Mouse (Mus musculus): ENCODE data around the gene Me3. TPM values are rescaled to one million over a fixed set of nuclear protein-coding genes. Genes with fewer than 3 reads are reported as not detected.

The Me3 gene
- total and polyA plus RNA-seq, 3 experiments, result 107 to 140 (median 119) TPM

DNA sequence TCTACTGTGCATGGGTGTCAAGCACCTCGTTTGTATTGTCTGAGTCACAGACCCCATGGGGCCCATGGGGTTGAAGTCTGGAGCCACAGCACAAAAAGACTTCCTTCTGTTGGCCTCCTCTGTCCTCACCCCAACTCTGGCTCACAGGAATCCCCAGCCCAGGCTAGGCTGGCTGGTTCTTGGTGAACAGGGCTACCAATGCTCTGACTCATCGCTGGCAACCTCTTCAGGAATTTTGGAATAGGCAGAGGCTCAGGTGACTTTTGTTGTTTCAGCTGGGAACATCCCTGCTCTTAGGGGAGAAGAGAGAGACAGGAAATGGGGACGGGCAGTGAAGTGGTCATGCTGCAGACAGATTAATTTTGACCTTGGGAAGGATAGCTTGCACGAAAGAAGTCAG is 205.6 kb downstream of the Me3 start:
- TF ChIP-seq EP300 (IDR thresholded peaks at IDR 0.05; ENCODE audit: insufficient read depth, low read depth, low read length) (no peak), CTCF (IDR thresholded peaks at IDR 0.05) (no peak), POLR2A (IDR thresholded peaks at IDR 0.05; ENCODE audit: insufficient read depth, low read depth, low read length) (no peak)
- Histone ChIP-seq H3K4me1 (ENCODE audit: control insufficient read depth, insufficient read depth, low read length) (peaks cover 3% of the 10 kb centered on the region), H3K79me2 (replicated peaks; ENCODE audit: control insufficient read depth, insufficient read depth, low read length) (no peaks in the 10 kb centered on the region), H3K4me3 (no peak overlapping the region), H3K27ac (no peak overlapping the region), H3K9ac (ENCODE audit: low read depth, low read length) (no peak overlapping the region), H3K27me3 (ENCODE audit: control insufficient read depth, insufficient read depth, low read length) (no peaks in the 10 kb centered on the region), H3K36me3 (ENCODE audit: control insufficient read depth, insufficient read depth, low read length) (no peaks in the 10 kb centered on the region)
- intact Hi-C loops (cut with DNase I), result no loop called here
- DNase-seq, result peak in 1 of 2 experiments; percentile 64
- WGBS, result 28% methylated on average over 4 of the region's 4 CpGs

GRCm38 (mm10) chr7:89839721-89840120 is 207.5 kb downstream of the Me3 start:
- DNase-seq, result no peak
- H3K4me3 ChIP-seq, result no peak overlapping the region
- no peak overlapping the region for H3K27ac ChIP-seq
- H3K36me3 ChIP-seq (ENCODE audit: control insufficient read depth, insufficient read depth, low read length), result no peaks in the 10 kb centered on the region
- peaks cover 3% of the 10 kb centered on the region for H3K4me1 ChIP-seq (ENCODE audit: control insufficient read depth, insufficient read depth, low read length)
- no peaks in the 10 kb centered on the region for H3K79me2 ChIP-seq (replicated peaks; ENCODE audit: control insufficient read depth, insufficient read depth, low read length)
- no peak overlapping the region for H3K9ac ChIP-seq (ENCODE audit: low read depth, low read length)
- 52% methylated on average over 8 of the region's 8 CpGs for WGBS
- TF ChIP-seq CTCF (IDR thresholded peaks at IDR 0.05) (no peak), EP300 (IDR thresholded peaks at IDR 0.05; ENCODE audit: insufficient read depth, low read depth, low read length) (no peak), POLR2A (IDR thresholded peaks at IDR 0.05; ENCODE audit: insufficient read depth, low read depth, low read length) (no peak)
- no peaks in the 10 kb centered on the region for H3K27me3 ChIP-seq (ENCODE audit: control insufficient read depth, insufficient read depth, low read length)
- intact Hi-C loops (cut with DNase I), result no loop called here

GRCm38 (mm10) chr7:89841670-89842403 is 209.6 kb downstream of the Me3 start:
- Histone ChIP-seq H3K4me3 (no peak overlapping the region), H3K27ac (no peak overlapping the region), H3K4me1 (ENCODE audit: control insufficient read depth, insufficient read depth, low read length) (peaks cover 5% of the 10 kb centered on the region), H3K79me2 (replicated peaks; ENCODE audit: control insufficient read depth, insufficient read depth, low read length) (no peaks in the 10 kb centered on the region), H3K9ac (ENCODE audit: low read depth, low read length) (no peak overlapping the region), H3K27me3 (ENCODE audit: control insufficient read depth, insufficient read depth, low read length) (no peaks in the 10 kb centered on the region), H3K36me3 (ENCODE audit: control insufficient read depth, insufficient read depth, low read length) (no peaks in the 10 kb centered on the region)
- WGBS, result 29% methylated on average over 15 of the region's 15 CpGs
- intact Hi-C loops (cut with DNase I), result loop anchor here (1.0 kb wide), 2 partner anchors 342 to 366 kb away; no protein-coding TSS in a partner anchor
- DNase-seq, result peak; percentile 75 to 81
- TF ChIP-seq CTCF (IDR thresholded peaks at IDR 0.05), result peak; percentile 94
- TF ChIP-seq EP300 (IDR thresholded peaks at IDR 0.05; ENCODE audit: insufficient read depth, low read depth, low read length), result no peak

GRCm38 (mm10) chr7:89842404-89842715 is 210.2 kb downstream of the Me3 start:
- Histone ChIP-seq H3K27me3 (ENCODE audit: control insufficient read depth, insufficient read depth, low read length) (no peaks in the 10 kb centered on the region), H3K36me3 (ENCODE audit: control insufficient read depth, insufficient read depth, low read length) (no peaks in the 10 kb centered on the region), H3K4me3 (no peak overlapping the region), H3K27ac (no peak overlapping the region), H3K9ac (ENCODE audit: low read depth, low read length) (no peak overlapping the region), H3K79me2 (replicated peaks; ENCODE audit: control insufficient read depth, insufficient read depth, low read length) (no peaks in the 10 kb centered on the region), H3K4me1 (ENCODE audit: control insufficient read depth, insufficient read depth, low read length) (peaks cover 5% of the 10 kb centered on the region)
- WGBS, result 91% methylated on average over 5 of the region's 5 CpGs
- intact Hi-C loops (cut with DNase I), result loop anchor here (1.0 kb wide), 2 partner anchors 342 to 366 kb away; no protein-coding TSS in a partner anchor
- TF ChIP-seq EP300 (IDR thresholded peaks at IDR 0.05; ENCODE audit: insufficient read depth, low read depth, low read length) (no peak), POLR2A (IDR thresholded peaks at IDR 0.05; ENCODE audit: insufficient read depth, low read depth, low read length) (no peak), CTCF (IDR thresholded peaks at IDR 0.05) (no peak)
- no peak for DNase-seq

DNA sequence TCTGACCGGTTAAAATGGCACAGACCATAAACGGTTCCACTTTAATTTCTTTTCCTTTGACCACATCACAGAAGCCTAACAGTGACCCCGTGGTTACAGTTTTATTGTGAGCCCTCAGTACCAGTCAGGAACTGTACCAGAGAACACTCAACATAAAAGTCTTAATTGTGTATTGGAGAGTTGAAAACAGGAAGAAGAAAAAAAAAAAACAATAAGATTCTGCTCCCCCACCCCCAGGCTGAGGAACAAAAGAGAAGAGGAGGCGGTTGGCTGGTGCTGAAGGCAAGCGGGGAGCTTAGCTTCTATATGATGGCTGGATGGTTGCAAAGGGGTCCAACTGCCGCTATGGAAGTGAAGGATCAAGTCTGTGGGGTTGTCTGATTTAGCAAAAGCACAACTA is 210.9 kb downstream of the Me3 start:
- no peak for TF ChIP-seq EP300 (IDR thresholded peaks at IDR 0.05; ENCODE audit: insufficient read depth, low read depth, low read length)
- TF ChIP-seq POLR2A (IDR thresholded peaks at IDR 0.05; ENCODE audit: insufficient read depth, low read depth, low read length), result no peak
- TF ChIP-seq CTCF (IDR thresholded peaks at IDR 0.05), result no peak
- Histone ChIP-seq H3K4me1 (ENCODE audit: control insufficient read depth, insufficient read depth, low read length) (peaks cover 2% of the 10 kb centered on the region), H3K79me2 (replicated peaks; ENCODE audit: control insufficient read depth, insufficient read depth, low read length) (no peaks in the 10 kb centered on the region), H3K4me3 (no peak overlapping the region), H3K27ac (no peak overlapping the region), H3K27me3 (ENCODE audit: control insufficient read depth, insufficient read depth, low read length) (no peaks in the 10 kb centered on the region), H3K36me3 (ENCODE audit: control insufficient read depth, insufficient read depth, low read length) (no peaks in the 10 kb centered on the region), H3K9ac (ENCODE audit: low read depth, low read length) (no peak overlapping the region)
- no peak for DNase-seq
- intact Hi-C loops (cut with DNase I), result no loop called here
- WGBS, result 51% methylated on average over 6 of the region's 6 CpGs

- H3K27me3 ChIP-seq (ENCODE audit: control insufficient read depth, insufficient read depth, low read length), result no peaks in the 10 kb centered on the region
- no peaks in the 10 kb centered on the region for H3K36me3 ChIP-seq (ENCODE audit: control insufficient read depth, insufficient read depth, low read length)
- H3K4me1 ChIP-seq (ENCODE audit: control insufficient read depth, insufficient read depth, low read length), result peaks cover 2% of the 10 kb centered on the region
- intact Hi-C loops (cut with DNase I), result no loop called here
- no peak for DNase-seq
- TF ChIP-seq POLR2A (IDR thresholded peaks at IDR 0.05; ENCODE audit: insufficient read depth, low read depth, low read length) (no peak), CTCF (IDR thresholded peaks at IDR 0.05) (peak; percentile 79), EP300 (IDR thresholded peaks at IDR 0.05; ENCODE audit: insufficient read depth, low read depth, low read length) (no peak)
- H3K79me2 ChIP-seq (replicated peaks; ENCODE audit: control insufficient read depth, insufficient read depth, low read length), result no peaks in the 10 kb centered on the region
- H3K4me3 ChIP-seq, result no peak overlapping the region
- no peak overlapping the region for H3K9ac ChIP-seq (ENCODE audit: low read depth, low read length)
- H3K27ac ChIP-seq, result no peak overlapping the region
- 27% methylated on average over 6 of the region's 6 CpGs for WGBS
These were observed 211.3 kb downstream of the Me3 start for GRCm38 (mm10) chr7:89843533-89843932.
